Mouse (Mus musculus) limb, embryonic 10.5 days (tissue): ENCODE measurements at regions not wholly inside any gene's neighbourhood (a gene's known extent, or its start where the extent isn't known, plus 50 kb on each side); places are given as distances from the start of the nearest gene placed in this dataset.

Experiments
- DNase-seq: peaks from one replicate; pipeline ENCODE4 v3.0.0-alpha.2; 2017; ENCODE audit warnings: low spot score
- H3K27ac ChIP-seq: fragments of 300-500 bp; sonication (generic); 2 replicates; pipeline ENCODE4 v1.5.1; 2016; ENCODE audit warnings: mild to moderate bottlenecking
- H3K27me3 ChIP-seq: fragments of 300-500 bp; sonication (generic); 2 replicates; pipeline ENCODE4 v1.6.1; 2016; ENCODE audit warnings: low read depth, mild to moderate bottlenecking; ENCODE audit not compliant: poor library complexity, severe bottlenecking
- H3K36me3 ChIP-seq: fragments of 300-500 bp; sonication (generic); 2 replicates; pipeline ENCODE4 v1.6.1; 2016; ENCODE audit warnings: mild to moderate bottlenecking, moderate library complexity
- H3K4me1 ChIP-seq: fragments of 300-500 bp; sonication (generic); 2 replicates; pipeline ENCODE4 v1.6.1; 2016
- H3K4me3 ChIP-seq: fragments of 300-500 bp; sonication (generic); 2 replicates; pipeline ENCODE4 v1.5.1; 2016; ENCODE audit warnings: mild to moderate bottlenecking, moderate library complexity
- H3K9me3 ChIP-seq: fragments of 300-500 bp; sonication (generic); replicated peaks from 2 replicates; pipeline ENCODE4 v1.6.1; 2016; ENCODE audit warnings: mild to moderate bottlenecking
- WGBS: fragments of 180-500 bp; shearing (Covaris S2); methylation state at CpG from one replicate; pipeline ENCODE4 v1.1.7; 2016; 5-methylcytosine and 5-hydroxymethylcytosine counted together

DNA sequence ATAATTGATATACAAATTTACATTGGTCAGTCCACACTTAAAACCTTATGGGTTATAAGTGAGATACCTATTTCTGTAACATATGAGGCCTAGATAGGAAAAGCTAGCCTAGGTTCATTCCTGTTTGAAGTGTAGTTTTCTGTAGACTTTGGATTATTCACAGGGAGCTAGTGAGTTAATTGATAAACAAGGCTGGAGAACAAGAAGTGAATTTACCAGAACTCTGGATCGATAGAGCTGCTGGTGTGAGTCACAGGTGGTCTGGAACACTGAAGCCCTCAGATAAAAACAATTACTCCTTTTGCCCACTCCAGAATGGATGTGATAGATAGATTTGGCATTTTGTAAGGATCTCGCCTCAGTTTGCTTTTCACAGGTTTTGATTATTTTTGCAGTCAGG, 62.0 kb upstream of the Rtl1 start:
- Histone ChIP-seq H3K4me1 (no peaks in the 10 kb centered on the region), H3K36me3 (peaks cover 52% of the 10 kb centered on the region), H3K27ac (no peak overlapping the region), H3K4me3 (no peak overlapping the region), H3K27me3 (no peaks in the 10 kb centered on the region), H3K9me3 (no peaks in the 10 kb centered on the region)
- 94% methylated on average over 2 of the region's 2 CpGs for WGBS
- DNase-seq: no peak

DNA sequence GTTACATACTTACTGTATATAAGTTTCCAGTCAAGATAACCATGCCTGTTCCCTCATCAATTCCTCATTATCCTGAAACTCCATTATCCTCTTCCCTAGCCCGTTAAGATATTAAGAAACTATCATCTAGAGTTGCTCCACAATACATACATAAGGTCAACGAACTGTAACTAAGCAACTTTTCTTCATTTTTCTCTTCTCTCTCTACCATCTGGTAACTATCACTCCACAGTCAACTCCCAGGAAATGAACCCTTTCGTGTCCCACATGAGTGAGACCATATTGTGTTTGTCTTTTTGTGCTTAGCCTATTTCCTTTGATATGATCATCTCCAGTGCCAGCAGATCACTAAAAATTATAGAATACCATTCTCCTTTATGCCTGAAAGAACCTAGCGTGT, 74.6 kb upstream of the Rtl1 start:
- WGBS: 87% methylated on average over 4 of the region's 4 CpGs
- Histone ChIP-seq H3K27me3 (no peaks in the 10 kb centered on the region), H3K9me3 (no peaks in the 10 kb centered on the region), H3K27ac (no peak overlapping the region), H3K4me1 (no peaks in the 10 kb centered on the region), H3K4me3 (no peak overlapping the region), H3K36me3 (peaks cover 47% of the 10 kb centered on the region)
- no peak for DNase-seq

DNA sequence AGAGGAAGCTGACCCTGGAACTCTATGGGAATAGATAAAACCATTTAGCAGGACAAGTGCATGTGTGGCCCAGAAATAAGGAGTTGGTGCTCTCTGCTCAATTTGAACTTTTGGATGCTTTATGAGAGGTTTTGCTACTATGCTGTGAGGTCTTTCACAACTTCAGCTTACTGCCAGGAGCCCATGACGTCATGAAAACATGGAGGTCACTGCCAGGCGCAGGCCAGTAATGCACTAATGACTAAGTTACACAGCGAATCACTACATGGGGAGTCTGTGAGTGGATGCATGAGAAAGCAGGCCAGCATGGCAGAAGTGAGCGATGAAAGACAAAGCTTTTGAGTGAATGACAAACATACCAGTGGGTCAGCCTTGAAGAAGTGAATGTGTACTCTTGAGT, 93.9 kb upstream of the Rtl1 start:
- no peak overlapping the region for H3K27ac ChIP-seq
- no peaks in the 10 kb centered on the region for H3K9me3 ChIP-seq
- H3K4me1 ChIP-seq: peaks cover 11% of the 10 kb centered on the region; the same call in 1 of the 2 replicates
- no peaks in the 10 kb centered on the region for H3K27me3 ChIP-seq
- WGBS: 91% methylated on average over 4 of the region's 4 CpGs
- H3K36me3 ChIP-seq: peaks cover 93% of the 10 kb centered on the region
- DNase-seq: no peak
- no peak overlapping the region for H3K4me3 ChIP-seq

DNA sequence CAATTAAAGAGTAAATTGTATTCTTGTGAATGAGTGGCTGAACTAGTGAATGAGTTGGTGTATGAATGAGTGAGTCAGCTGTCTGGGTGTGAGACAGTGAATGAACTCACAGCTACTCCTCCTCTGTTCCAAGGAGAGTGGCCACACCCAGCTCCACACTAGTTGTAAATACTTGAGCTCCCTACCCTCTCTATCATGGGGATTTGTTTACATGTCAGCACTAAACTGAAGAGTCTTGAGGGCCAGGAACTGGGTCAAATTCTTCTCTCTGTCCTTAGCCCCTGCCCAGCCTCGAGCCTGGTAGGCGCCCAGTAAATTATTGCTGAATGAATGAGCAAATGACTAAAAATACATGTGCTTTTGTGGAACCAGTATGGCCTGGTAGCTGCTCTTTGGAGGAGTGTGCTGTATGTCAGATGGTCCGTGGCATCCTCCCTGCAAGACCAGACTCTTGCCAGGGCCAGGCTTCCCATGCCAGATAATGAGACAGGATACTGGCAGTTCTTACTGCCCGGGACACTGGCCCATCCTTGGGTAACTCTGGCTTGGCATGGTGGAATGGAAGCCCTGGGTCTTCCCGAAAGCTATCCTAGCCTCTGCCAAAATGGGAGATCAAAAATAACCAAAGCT, 94.8 kb upstream of the Rtl1 start:
- peaks cover 11% of the 10 kb centered on the region; the same call in 1 of the 2 replicates for H3K4me1 ChIP-seq
- H3K36me3 ChIP-seq: peaks cover 93% of the 10 kb centered on the region
- H3K27me3 ChIP-seq: no peaks in the 10 kb centered on the region
- H3K9me3 ChIP-seq: no peaks in the 10 kb centered on the region
- no peak overlapping the region for H3K27ac ChIP-seq
- WGBS: 91% methylated on average over 5 of the region's 5 CpGs
- no peak overlapping the region for H3K4me3 ChIP-seq
- DNase-seq: no peak

DNA sequence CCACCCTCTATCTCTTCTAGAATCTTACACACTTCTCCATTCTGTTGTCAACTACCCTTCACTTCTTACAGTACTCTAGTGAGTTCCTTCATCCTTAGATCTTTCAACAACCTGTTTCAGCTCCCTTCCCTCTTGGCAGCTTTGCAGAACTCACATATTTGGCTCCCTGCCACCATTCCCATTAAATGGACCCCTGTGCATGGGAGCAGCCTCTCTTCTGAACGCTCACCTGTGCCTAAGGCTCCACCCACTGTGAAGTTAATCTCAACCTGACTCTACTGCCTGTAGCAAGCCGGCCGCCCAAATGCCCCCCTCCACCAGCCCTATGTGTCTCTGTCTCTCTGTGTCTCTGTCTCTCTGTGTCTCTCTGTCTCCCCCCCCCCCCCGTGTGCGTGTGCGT, 106.7 kb upstream of the Rtl1 start:
- Histone ChIP-seq H3K27me3 (no peaks in the 10 kb centered on the region), H3K36me3 (peaks cover 45% of the 10 kb centered on the region), H3K4me3 (no peak overlapping the region), H3K9me3 (no peaks in the 10 kb centered on the region), H3K4me1 (no peaks in the 10 kb centered on the region), H3K27ac (no peak overlapping the region)
- WGBS: 88% methylated on average over 6 of the region's 6 CpGs
- DNase-seq: no peak

DNA sequence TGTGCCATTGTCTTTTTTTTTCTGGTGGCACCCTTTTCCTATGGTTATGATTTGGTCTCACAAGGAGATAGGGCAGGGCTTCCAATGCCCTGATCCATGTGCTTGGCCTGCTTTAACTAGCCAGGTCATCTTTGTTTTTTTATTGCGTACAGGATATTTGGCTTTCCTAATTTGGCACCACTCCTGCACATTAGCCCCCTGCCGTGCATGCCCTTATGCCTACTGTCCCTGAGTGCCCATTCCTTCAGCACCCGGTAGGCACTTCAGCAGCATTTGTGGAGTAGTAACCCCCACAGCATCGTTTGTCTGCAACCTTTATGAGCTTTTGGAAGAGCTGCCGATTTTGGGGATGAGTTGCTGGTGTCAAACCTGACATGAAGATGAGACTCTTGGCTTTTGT, 109.5 kb upstream of the Rtl1 start:
- 93% methylated on average over 5 of the region's 5 CpGs for WGBS
- H3K9me3 ChIP-seq: no peaks in the 10 kb centered on the region
- no peak overlapping the region for H3K27ac ChIP-seq
- no peak for DNase-seq
- H3K27me3 ChIP-seq: no peaks in the 10 kb centered on the region
- no peak overlapping the region for H3K4me3 ChIP-seq
- H3K4me1 ChIP-seq: no peaks in the 10 kb centered on the region
- peaks cover 72% of the 10 kb centered on the region for H3K36me3 ChIP-seq

DNA sequence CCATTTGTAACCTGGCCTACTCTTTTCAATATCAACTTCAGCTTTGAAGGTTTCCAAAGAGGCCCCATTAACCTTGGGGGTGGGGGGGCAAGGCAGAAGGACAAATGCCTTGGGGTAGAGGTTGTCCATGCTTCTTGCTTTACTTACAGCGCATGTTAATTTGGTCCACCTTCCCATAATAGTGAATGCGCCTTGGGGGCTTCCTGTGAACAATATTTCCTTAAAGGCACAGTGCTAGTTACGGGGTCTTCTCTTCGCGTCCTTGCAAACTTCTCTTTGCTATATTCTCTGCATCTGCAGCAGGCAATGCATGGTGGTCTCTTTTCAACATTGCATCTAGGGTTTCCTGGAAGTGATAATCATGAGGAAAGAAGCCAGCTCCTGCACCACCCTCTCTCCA, 111.3 kb upstream of the Rtl1 start:
- peaks cover 88% of the 10 kb centered on the region for H3K36me3 ChIP-seq
- no peak overlapping the region for H3K27ac ChIP-seq
- no peak for DNase-seq
- WGBS: 98% methylated on average over 5 of the region's 5 CpGs
- H3K9me3 ChIP-seq: no peaks in the 10 kb centered on the region
- H3K4me3 ChIP-seq: no peak overlapping the region
- no peaks in the 10 kb centered on the region for H3K4me1 ChIP-seq
- no peaks in the 10 kb centered on the region for H3K27me3 ChIP-seq

DNA sequence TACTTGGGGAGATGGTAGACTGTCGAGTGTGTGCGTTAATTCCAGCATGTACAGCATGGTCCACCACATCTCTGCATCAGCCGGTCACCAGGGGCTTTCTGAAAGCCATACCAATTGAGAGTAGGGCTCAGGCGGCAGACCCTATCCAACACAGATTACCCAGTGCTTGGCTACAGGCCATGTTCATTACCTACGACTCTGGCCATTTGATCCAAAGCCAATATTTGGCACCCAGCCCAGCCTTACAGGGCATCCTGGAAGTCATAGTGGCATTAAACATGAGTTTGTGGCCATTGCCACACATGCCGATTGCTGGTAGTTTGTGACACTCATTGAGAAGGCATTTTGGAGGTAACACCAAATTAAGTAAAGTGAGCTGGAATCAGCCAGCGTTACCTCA, 111.8 kb upstream of the Rtl1 start:
- Histone ChIP-seq H3K27ac (no peak overlapping the region), H3K9me3 (no peaks in the 10 kb centered on the region), H3K4me3 (no peak overlapping the region), H3K4me1 (no peaks in the 10 kb centered on the region), H3K36me3 (peaks cover 89% of the 10 kb centered on the region), H3K27me3 (no peaks in the 10 kb centered on the region)
- WGBS: 97% methylated on average over 7 of the region's 7 CpGs
- no peak for DNase-seq

DNA sequence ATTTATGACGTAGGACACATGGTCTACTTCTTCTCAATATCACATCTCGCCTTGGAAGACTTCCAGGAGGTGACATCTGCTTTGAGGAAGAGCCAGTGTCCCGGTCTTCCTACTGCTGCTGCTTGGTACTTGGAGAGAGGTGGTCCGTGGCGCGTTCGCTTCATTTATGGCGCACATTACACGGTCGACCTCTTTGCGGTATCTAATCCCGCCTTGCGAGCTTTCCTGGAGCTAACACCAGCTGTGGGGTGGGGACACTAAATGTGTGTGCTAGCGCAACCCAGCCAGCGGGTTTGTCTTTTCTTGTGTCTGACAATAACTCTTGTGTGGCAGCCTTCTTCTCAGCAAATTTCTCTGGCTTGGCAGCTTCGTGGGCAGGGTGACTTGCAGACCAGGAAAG, 112.3 kb upstream of the Rtl1 start:
- WGBS: 95% methylated on average over 16 of the region's 16 CpGs
- peaks cover 93% of the 10 kb centered on the region for H3K36me3 ChIP-seq
- no peaks in the 10 kb centered on the region for H3K9me3 ChIP-seq
- H3K27ac ChIP-seq: no peak overlapping the region
- no peak for DNase-seq
- H3K27me3 ChIP-seq: no peaks in the 10 kb centered on the region
- no peaks in the 10 kb centered on the region for H3K4me1 ChIP-seq
- no peak overlapping the region for H3K4me3 ChIP-seq

DNA sequence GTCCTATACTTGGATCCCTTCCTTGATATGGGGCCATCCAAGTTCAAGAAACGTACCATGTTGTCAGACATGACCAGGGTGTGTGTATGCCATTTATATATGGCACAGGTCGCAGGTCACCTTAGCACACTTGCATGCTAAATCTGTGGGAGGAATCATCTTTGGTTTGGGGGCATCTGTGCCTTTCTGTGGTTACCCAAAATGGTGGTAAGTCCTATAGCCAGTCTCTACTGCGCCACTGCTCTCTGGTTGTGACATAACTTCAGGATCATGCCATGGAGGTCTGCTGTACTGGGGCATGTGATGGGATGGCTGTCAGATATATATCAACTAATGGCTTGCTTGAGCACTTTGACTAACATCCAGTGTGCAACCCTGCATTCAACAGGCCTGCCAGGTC, 112.9 kb upstream of the Rtl1 start:
- DNase-seq: no peak
- 91% methylated on average over 3 of the region's 3 CpGs for WGBS
- Histone ChIP-seq H3K27ac (no peak overlapping the region), H3K4me3 (no peak overlapping the region), H3K27me3 (no peaks in the 10 kb centered on the region), H3K9me3 (no peaks in the 10 kb centered on the region), H3K36me3 (peaks cover 97% of the 10 kb centered on the region), H3K4me1 (no peaks in the 10 kb centered on the region)

DNA sequence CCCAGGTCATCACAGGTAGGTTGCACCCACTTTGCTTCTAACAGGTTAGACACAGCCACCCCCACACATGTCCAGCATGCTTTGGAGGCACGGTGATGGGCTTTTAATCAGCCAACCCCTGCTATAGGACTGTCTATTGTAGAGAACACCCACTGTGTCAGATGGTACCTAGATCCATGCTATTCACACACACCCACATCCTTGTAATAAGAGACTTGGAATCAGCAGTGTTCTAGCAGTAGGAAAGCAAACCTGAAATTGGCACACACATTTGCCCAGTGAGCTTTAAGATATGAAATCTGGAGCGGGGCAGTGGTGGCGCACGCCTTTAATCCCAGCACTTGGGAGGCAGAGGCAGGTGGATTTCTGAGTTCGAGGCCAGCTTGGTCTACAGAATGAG, 113.9 kb upstream of the Rtl1 start:
- Histone ChIP-seq H3K27ac (no peak overlapping the region), H3K27me3 (no peaks in the 10 kb centered on the region), H3K36me3 (peaks cover 97% of the 10 kb centered on the region), H3K9me3 (no peaks in the 10 kb centered on the region), H3K4me1 (no peaks in the 10 kb centered on the region), H3K4me3 (no peak overlapping the region)
- no peak for DNase-seq
- 97% methylated on average over 5 of the region's 5 CpGs for WGBS

DNA sequence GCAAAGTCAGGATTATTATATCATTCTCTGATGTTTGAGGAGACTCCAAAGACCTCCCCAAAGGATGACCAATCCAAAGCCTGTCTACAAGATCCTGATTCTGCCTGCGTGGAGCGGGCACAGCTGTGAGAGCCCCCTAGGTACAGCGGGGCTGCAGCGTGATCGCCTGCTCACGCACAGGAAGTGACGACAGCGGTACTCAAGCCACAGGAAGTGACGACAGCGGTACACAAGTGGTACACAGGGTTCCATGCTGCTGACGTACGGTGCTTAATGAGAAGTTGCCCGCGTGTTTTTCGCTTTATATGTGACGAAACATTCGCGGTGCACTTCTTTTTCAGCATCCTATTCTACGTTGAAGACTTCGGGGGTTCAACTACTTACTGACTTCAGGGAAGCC, 116.9 kb upstream of the Rtl1 start:
- no peak for DNase-seq
- H3K27me3 ChIP-seq: no peaks in the 10 kb centered on the region
- H3K9me3 ChIP-seq: no peaks in the 10 kb centered on the region
- H3K4me3 ChIP-seq: no peak overlapping the region
- H3K36me3 ChIP-seq: peaks cover 97% of the 10 kb centered on the region
- no peaks in the 10 kb centered on the region for H3K4me1 ChIP-seq
- no peak overlapping the region for H3K27ac ChIP-seq
- 94% methylated on average over 20 of the region's 20 CpGs for WGBS

DNA sequence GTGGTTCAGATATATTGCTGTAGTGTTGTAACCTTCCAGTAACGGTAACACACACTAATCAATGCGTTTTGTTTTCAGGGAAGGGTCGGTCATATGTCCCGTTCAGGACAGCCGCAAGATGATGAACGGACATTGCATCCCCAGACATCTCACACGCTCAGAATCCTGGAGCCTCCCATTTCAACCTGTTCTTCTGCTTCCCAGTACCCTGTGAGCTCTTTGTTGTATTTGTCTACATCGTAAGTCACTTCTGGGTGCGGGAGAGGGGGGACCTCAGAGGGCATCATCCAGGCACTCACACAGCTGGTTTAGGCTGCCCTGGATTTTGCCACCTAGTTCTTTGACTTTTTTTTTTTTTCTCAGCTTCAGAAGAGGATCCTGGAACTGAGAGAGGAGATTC, 117.9 kb upstream of the Rtl1 start:
- Histone ChIP-seq H3K27ac (no peak overlapping the region), H3K27me3 (no peaks in the 10 kb centered on the region), H3K4me3 (no peak overlapping the region), H3K4me1 (no peaks in the 10 kb centered on the region), H3K9me3 (no peaks in the 10 kb centered on the region), H3K36me3 (peaks cover 97% of the 10 kb centered on the region)
- WGBS: 96% methylated on average over 9 of the region's 9 CpGs
- DNase-seq: no peak

DNA sequence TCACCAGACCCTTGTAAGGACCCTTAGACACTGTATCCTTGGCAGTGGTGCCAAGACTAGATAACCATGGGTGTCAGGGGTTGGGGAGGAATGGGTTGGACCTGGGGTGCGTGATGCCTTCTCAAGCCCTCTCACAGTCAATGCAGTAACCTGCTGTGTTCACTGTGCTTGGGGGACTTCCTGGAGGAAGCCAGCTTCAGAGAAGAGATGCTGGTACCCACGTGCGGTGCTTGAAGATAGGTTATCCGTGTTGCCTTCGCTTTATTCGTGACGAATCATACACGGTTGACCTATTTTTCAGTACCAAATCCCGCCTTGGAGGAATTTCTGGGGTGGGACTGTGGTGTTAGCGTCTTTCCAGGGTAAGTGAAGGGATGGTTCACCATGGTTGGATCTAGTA, 138.1 kb upstream of the Rtl1 start:
- Histone ChIP-seq H3K4me1 (no peaks in the 10 kb centered on the region), H3K4me3 (no peak overlapping the region), H3K27ac (no peak overlapping the region), H3K36me3 (peaks cover 90% of the 10 kb centered on the region), H3K9me3 (no peaks in the 10 kb centered on the region), H3K27me3 (no peaks in the 10 kb centered on the region)
- WGBS: 90% methylated on average over 10 of the region's 10 CpGs
- no peak for DNase-seq
